Mouse (Mus musculus): ENCODE measurements at regions not wholly inside any gene's neighbourhood (a gene's known extent, or its start where the extent isn't known, plus 50 kb on each side); places are given as distances from the start of the nearest gene placed in this dataset.

DNA sequence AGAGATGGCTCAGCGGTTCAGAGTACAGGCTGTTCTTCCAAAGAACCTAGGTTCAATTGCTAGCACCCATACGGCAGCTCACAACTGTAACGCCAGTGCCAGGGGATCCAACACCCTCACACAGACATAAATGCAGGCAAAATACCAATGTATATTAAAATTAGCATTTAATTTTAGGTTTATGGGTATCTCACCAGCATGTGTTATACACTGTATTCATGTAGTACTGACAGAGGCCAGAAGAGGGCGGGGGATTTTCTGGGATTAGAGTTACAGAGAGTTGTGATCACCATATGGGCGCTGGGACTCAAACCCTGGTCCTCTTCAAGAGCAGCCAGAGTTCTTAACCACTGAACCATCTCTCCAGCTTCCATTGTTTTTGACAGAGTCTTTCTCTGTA lies 121.8 kb upstream of the Lhx1 start:
- TF ChIP-seq CTCF (IDR thresholded peaks at IDR 0.05) (peak; percentile 11; the same call in 1 of the 2 replicates), POLR2A (IDR thresholded peaks at IDR 0.05; ENCODE audit: insufficient read depth, low read depth, low read length) (no peak), EP300 (IDR thresholded peaks at IDR 0.05; ENCODE audit: insufficient read depth, low read depth, low read length) (no peak)

All from heart, adult 2 months (tissue).